Mouse (Mus musculus) R1 (cell line): ENCODE results near the gene Prss53.

ENCODE experiments used
- DNase-seq: peaks from one replicate; pipeline ENCODE4 v3.0.0-alpha.2; 2018; ENCODE audit warnings: low read depth, low spot score

The Prss53 gene

GRCm38 (mm10) chr7:127912190-127912871, 21.6 kb upstream of the Prss53 start, which contains the start of gene Kat8:
Kat8 (plus strand) TSS chr7:127912516.
- DNase-seq: peak; percentile 97

GRCm38 (mm10) chr7:127908656-127909055, 17.9 kb upstream of the Prss53 start:
- DNase-seq: no peak

- no peak for DNase-seq
Measured at GRCm38 (mm10) chr7:127907939-127908338, 17.2 kb upstream of the Prss53 start.

GRCm38 (mm10) chr7:127903971-127904796, 13.4 kb upstream of the Prss53 start, which contains the start of gene Bckdk:
Bckdk (plus strand) TSS chr7:127904082.
- DNase-seq: peak; percentile 91

- DNase-seq: no peak
Measured at GRCm38 (mm10) chr7:127901772-127902171, 11.0 kb upstream of the Prss53 start.

GRCm38 (mm10) chr7:127899997-127900396, 9.2 kb upstream of the Prss53 start:
- DNase-seq: no peak

- DNase-seq: peak; percentile 82
Measured at GRCm38 (mm10) chr7:127898179-127898956, 7.6 kb upstream of the Prss53 start.

GRCm38 (mm10) chr7:127897542-127897941, 6.8 kb upstream of the Prss53 start:
- DNase-seq: no peak

- peak; percentile 89 for DNase-seq
Measured at GRCm38 (mm10) chr7:127896384-127896783, 5.6 kb upstream of the Prss53 start.

GRCm38 (mm10) chr7:127895891-127896290, 5.1 kb upstream of the Prss53 start:
- DNase-seq: peak; percentile 21

GRCm38 (mm10) chr7:127895442-127895841, 4.7 kb upstream of the Prss53 start, which contains the start of the genes Gm21974 and Vkorc1:
Gm21974 (minus strand) TSS chr7:127895454.
Vkorc1 (minus strand) TSS chr7:127895617.
- peak; percentile 98 for DNase-seq

- no peak for DNase-seq
Measured at GRCm38 (mm10) chr7:127894480-127894879, 3.7 kb upstream of the Prss53 start.

- no peak for DNase-seq
Measured at GRCm38 (mm10) chr7:127888821-127889220, 1.9 kb downstream of the Prss53 start.

- DNase-seq: peak; percentile 54
Measured at GRCm38 (mm10) chr7:127887781-127888180, 3.0 kb downstream of the Prss53 start.

GRCm38 (mm10) chr7:127887191-127887590, 3.6 kb downstream of the Prss53 start:
- DNase-seq: no peak

- no peak for DNase-seq
Measured at GRCm38 (mm10) chr7:127886551-127886950, 4.2 kb downstream of the Prss53 start.

GRCm38 (mm10) chr7:127885951-127886350, 4.8 kb downstream of the Prss53 start:
- DNase-seq: peak; percentile 79

- DNase-seq: no peak
Measured at GRCm38 (mm10) chr7:127880431-127880830, 10.3 kb downstream of the Prss53 start.

- no peak for DNase-seq
Measured at GRCm38 (mm10) chr7:127879301-127879700, 11.5 kb downstream of the Prss53 start.

GRCm38 (mm10) chr7:127876467-127877348, 14.1 kb downstream of the Prss53 start, which contains the start of gene Zfp668:
Zfp668 (minus strand) TSS chr7:127876828.
- peak; percentile 99 for DNase-seq

GRCm38 (mm10) chr7:127876041-127876466, 14.7 kb downstream of the Prss53 start, which contains the start of gene Zfp646:
Zfp646 (plus strand) TSS chr7:127876221.
- peak; percentile 91 for DNase-seq
